Mouse (Mus musculus) embryonic fibroblast, embryonic 13.5 days (primary cell): ENCODE data around the gene Rhbdl2. TPM values are rescaled to one million over a fixed set of nuclear protein-coding genes. Genes with fewer than 3 reads are reported as not detected.
A peak's percentile ranks its signal among the peaks of the same experiment; 100 is the strongest.

ENCODE experiments used
- H3K27ac ChIP-seq: 2 replicates; pipeline ENCODE4 v1.5.1; 2012; ENCODE audit warnings: low read length, control low read depth, inconsistent platforms; ENCODE audit not compliant: insufficient read depth
- H3K4me1 ChIP-seq: 2 replicates; pipeline ENCODE4 v1.6.1; 2011; ENCODE audit warnings: low read length; ENCODE audit not compliant: control insufficient read depth, insufficient read depth
- H3K4me3 ChIP-seq: 2 replicates; pipeline ENCODE4 v1.5.1; 2011; ENCODE audit warnings: mild to moderate bottlenecking, control low read depth, low read length; ENCODE audit not compliant: insufficient read depth
- CTCF ChIP-seq: IDR thresholded peaks from 2 replicates; pipeline ENCODE4 v1.5.1; 2011; ENCODE audit warnings: mild to moderate bottlenecking, control low read depth, low read length, moderate library complexity, borderline replicate concordance; ENCODE audit not compliant: insufficient read depth
- POLR2A ChIP-seq: IDR thresholded peaks from 2 replicates; pipeline ENCODE4 v1.6.1; 2011; ENCODE audit warnings: low read depth, mild to moderate bottlenecking, control low read depth, low read length, moderate library complexity
- polyA plus RNA-seq: library from polyadenylated mRNA; stranded (reverse); fragments of >200 nt; gene quantifications from 2 replicates; pipeline ENCODE4 v1.2.4, GENCODE M21; 2011; ENCODE audit warnings: low read depth; ENCODE audit not compliant: missing spikeins, insufficient read length

Gene Rhbdl2
- polyA plus RNA-seq, 1 experiment: 0.76 TPM

GRCm38 (mm10) chr4:123810475-123811295 is 23.0 kb downstream of the Rhbdl2 start:
- Histone ChIP-seq H3K4me1 (peaks cover 5% of the 10 kb centered on the region), H3K4me3 (no peak overlapping the region), H3K27ac (no peak overlapping the region)
- TF ChIP-seq CTCF (no peak), POLR2A (no peak)

- H3K27ac ChIP-seq: no peak overlapping the region
- peaks cover 5% of the 10 kb centered on the region for H3K4me1 ChIP-seq
- TF ChIP-seq POLR2A (no peak), CTCF (no peak)
- H3K4me3 ChIP-seq: no peak overlapping the region
These were observed 24.9 kb downstream of the Rhbdl2 start for GRCm38 (mm10) chr4:123812525-123812924.

GRCm38 (mm10) chr4:123814030-123814501 is 26.4 kb downstream of the Rhbdl2 start:
- H3K27ac ChIP-seq: no peak overlapping the region
- peaks cover 5% of the 10 kb centered on the region for H3K4me1 ChIP-seq
- no peak overlapping the region for H3K4me3 ChIP-seq
- TF ChIP-seq POLR2A (no peak), CTCF (no peak)

- Histone ChIP-seq H3K4me1 (peaks cover 4% of the 10 kb centered on the region), H3K4me3 (no peak overlapping the region), H3K27ac (no peak overlapping the region)
- 0 out of 2 replicates have a peak, but pooled peaks have one; percentile 14 for TF ChIP-seq CTCF
- no peak for TF ChIP-seq POLR2A
These were observed 31.5 kb downstream of the Rhbdl2 start for GRCm38 (mm10) chr4:123819093-123819610.

GRCm38 (mm10) chr4:123842126-123842525 is 54.5 kb downstream of the Rhbdl2 start:
- TF ChIP-seq CTCF (no peak), POLR2A (no peak)
- no peak overlapping the region for H3K4me3 ChIP-seq
- no peaks in the 10 kb centered on the region for H3K4me1 ChIP-seq
- no peak overlapping the region for H3K27ac ChIP-seq

GRCm38 (mm10) chr4:123856888-123857287 is 69.2 kb downstream of the Rhbdl2 start:
- Histone ChIP-seq H3K27ac (no peak overlapping the region), H3K4me1 (no peaks in the 10 kb centered on the region), H3K4me3 (no peak overlapping the region)
- TF ChIP-seq CTCF (no peak), POLR2A (no peak)

- Histone ChIP-seq H3K4me1 (no peaks in the 10 kb centered on the region), H3K27ac (no peak overlapping the region), H3K4me3 (no peak overlapping the region)
- TF ChIP-seq POLR2A (no peak), CTCF (no peak)
These were observed 70.4 kb downstream of the Rhbdl2 start for GRCm38 (mm10) chr4:123858090-123858489.

GRCm38 (mm10) chr4:123859379-123859778 is 71.7 kb downstream of the Rhbdl2 start, which contains the start of gene 4933427I04Rik:
Gene 4933427I04Rik (plus strand): TSS chr4:123859679.
- TF ChIP-seq CTCF: no peak
- TF ChIP-seq POLR2A: no peak
- Histone ChIP-seq H3K4me3 (no peak within 1 kb of the TSS), H3K4me1 (no peaks in the 10 kb centered on the region)

GRCm38 (mm10) chr4:123859803-123860202 is 72.1 kb downstream of the Rhbdl2 start:
- no peak for TF ChIP-seq CTCF
- no peak for TF ChIP-seq POLR2A
- Histone ChIP-seq H3K4me1 (no peaks in the 10 kb centered on the region), H3K4me3 (no peak overlapping the region), H3K27ac (no peak overlapping the region)

More at GRCm38 (mm10) chr4:123859379-123859778, 71.7 kb downstream of the Rhbdl2 start, which contains the start of gene 4933427I04Rik:
- no peak within 1 kb of the TSS for H3K27ac ChIP-seq

GRCm38 (mm10) chr4:123860621-123861020 is 72.9 kb downstream of the Rhbdl2 start:
- H3K4me3 ChIP-seq: no peak overlapping the region
- TF ChIP-seq CTCF (no peak), POLR2A (no peak)
- no peak overlapping the region for H3K27ac ChIP-seq
- no peaks in the 10 kb centered on the region for H3K4me1 ChIP-seq

Other genes with a start within 250 kb of the Rhbdl2 start
- 250 and 271 TPM in 2 replicates for gene Macf1, start 103.5 kb upstream of the Rhbdl2 start, polyA plus RNA-seq
- 124 and 148 TPM in 2 replicates for gene Ndufs5, start 69.7 kb upstream of the Rhbdl2 start, polyA plus RNA-seq
- 40.9 and 54.3 TPM in 2 replicates for gene Akirin1, start 37.5 kb upstream of the Rhbdl2 start, polyA plus RNA-seq
- not detected in 2 replicates for gene 4933427I04Rik, start 71.8 kb downstream of the Rhbdl2 start, polyA plus RNA-seq
- gene Mycbp, start 117.0 kb downstream of the Rhbdl2 start, polyA plus RNA-seq: 23.7 and 48.4 TPM in 2 replicates
- 109 and 125 TPM in 2 replicates for gene Rragc, start 129.6 kb downstream of the Rhbdl2 start, polyA plus RNA-seq
- not detected in 2 replicates for gene 4930535I16Rik, start 130.1 kb downstream of the Rhbdl2 start, polyA plus RNA-seq